Mouse (Mus musculus) spleen, adult 2 months (tissue): Measurements from ENCODE around the gene Tmem104.

Source experiments
- CTCF ChIP-seq: fragments of 200-500 bp; IDR thresholded peaks from 2 replicates; pipeline ENCODE4 v1.5.1; 2011; ENCODE audit warnings: mild to moderate bottlenecking, inconsistent platforms; ENCODE audit not compliant: insufficient read depth, insufficient read length, insufficient replicate concordance; ENCODE audit errors: extremely low read depth
- POLR2A ChIP-seq: fragments of 200-500 bp; IDR thresholded peaks from 2 replicates; pipeline ENCODE4 v1.6.1; 2011; ENCODE audit warnings: low read depth, low read length, inconsistent platforms

- no peak for TF ChIP-seq CTCF
- TF ChIP-seq POLR2A, result no peak
Measured at GRCm38 (mm10) chr11:115247240-115247639, 60.0 kb downstream of the Tmem104 start.
